Mouse (Mus musculus) kidney, postnatal 0 days (tissue): ENCODE data around the gene Galk1. TPM values are rescaled to one million over a fixed set of nuclear protein-coding genes. Genes with fewer than 3 reads are reported as not detected.

Source experiments
- ATAC-seq: fragments of 200-750 bp; cut with Nextera tagmentation; replicated peaks from 2 replicates; pipeline ENCODE4 v1.8.0; 2017; ENCODE audit warnings: low read depth, moderate number of reproducible peaks, moderate TSS enrichment, moderate library complexity; ENCODE audit not compliant: low FRiP score
- DNase-seq: peaks from one replicate; pipeline ENCODE4 v3.0.0-alpha.2; 2016; ENCODE audit warnings: low spot score
- H3K27ac ChIP-seq: fragments of 300-500 bp; sonication (generic); 2 replicates; pipeline ENCODE4 v1.5.1; 2014; ENCODE audit warnings: mild to moderate bottlenecking
- H3K27me3 ChIP-seq: fragments of 300-500 bp; sonication (generic); 2 replicates; pipeline ENCODE4 v1.6.1; 2014; ENCODE audit warnings: low read length, mixed read lengths; ENCODE audit not compliant: insufficient read depth
- H3K36me3 ChIP-seq: fragments of 300-500 bp; sonication (generic); 2 replicates; pipeline ENCODE4 v1.6.1; 2014; ENCODE audit warnings: low read length, mixed read lengths; ENCODE audit not compliant: insufficient read depth
- H3K4me1 ChIP-seq: fragments of 300-500 bp; sonication (generic); replicated peaks from 2 replicates; pipeline ENCODE4 v1.6.1; 2014; ENCODE audit warnings: antibody characterized with exemption, low read length, mixed read lengths; ENCODE audit not compliant: insufficient read depth
- H3K4me2 ChIP-seq: fragments of 300-500 bp; sonication (generic); 2 replicates; pipeline ENCODE4 v1.6.1; 2014; ENCODE audit warnings: mild to moderate bottlenecking, low read length, moderate library complexity, mixed read lengths
- H3K4me3 ChIP-seq: fragments of 300-500 bp; sonication (generic); replicated peaks from 2 replicates; pipeline ENCODE4 v1.5.1; 2014; ENCODE audit warnings: low read depth, low read length
- H3K9ac ChIP-seq: fragments of 300-500 bp; sonication (generic); 2 replicates; pipeline ENCODE4 v1.6.1; 2014; ENCODE audit warnings: low read depth, low read length
- H3K9me3 ChIP-seq: fragments of 300-500 bp; sonication (generic); replicated peaks from 2 replicates; pipeline ENCODE4 v1.6.1; 2016; ENCODE audit warnings: low read length, inconsistent platforms, mixed read lengths
- CTCF ChIP-seq: IDR thresholded peaks from 2 replicates; pipeline ENCODE4 v1.5.1; 2016; ENCODE audit warnings: antibody characterized with exemption, low read depth, mild to moderate bottlenecking, moderate library complexity
- WGBS: fragments of 180-500 bp; shearing (Covaris S2); extraction: QIAGEN DNeasy Blood & Tissue Kit; methylation state at CpG from one replicate; pipeline ENCODE4 v1.1.7; 2014; 5-methylcytosine and 5-hydroxymethylcytosine counted together
- polyA plus RNA-seq: library from polyadenylated mRNA; unstranded; fragments of >200 nt; fragmentation: Nextera tagmentation; extraction: Ambion mirVana; gene quantifications from 2 replicates; pipeline ENCODE4 v1.2.1, GENCODE M21; 2015

The Galk1 gene
- polyA plus RNA-seq, 1 experiment from 2014 or later, result 149 TPM

GRCm38 (mm10) chr11:116057237-116057881 is 44.8 kb upstream of the Galk1 start:
- no peak for TF ChIP-seq CTCF
- no peaks in the 10 kb centered on the region for H3K9me3 ChIP-seq
- no peaks in the 10 kb centered on the region for H3K4me1 ChIP-seq
- H3K36me3 ChIP-seq, result peaks cover 85% of the 10 kb centered on the region
- WGBS, result 82% methylated on average over 4 of the region's 4 CpGs
- no peak overlapping the region for H3K4me2 ChIP-seq
- no peak for DNase-seq
- H3K9ac ChIP-seq, result no peak overlapping the region
- no peak for ATAC-seq
- no peak overlapping the region for H3K4me3 ChIP-seq
- H3K27me3 ChIP-seq, result no peaks in the 10 kb centered on the region
- H3K27ac ChIP-seq, result no peak overlapping the region

DNA sequence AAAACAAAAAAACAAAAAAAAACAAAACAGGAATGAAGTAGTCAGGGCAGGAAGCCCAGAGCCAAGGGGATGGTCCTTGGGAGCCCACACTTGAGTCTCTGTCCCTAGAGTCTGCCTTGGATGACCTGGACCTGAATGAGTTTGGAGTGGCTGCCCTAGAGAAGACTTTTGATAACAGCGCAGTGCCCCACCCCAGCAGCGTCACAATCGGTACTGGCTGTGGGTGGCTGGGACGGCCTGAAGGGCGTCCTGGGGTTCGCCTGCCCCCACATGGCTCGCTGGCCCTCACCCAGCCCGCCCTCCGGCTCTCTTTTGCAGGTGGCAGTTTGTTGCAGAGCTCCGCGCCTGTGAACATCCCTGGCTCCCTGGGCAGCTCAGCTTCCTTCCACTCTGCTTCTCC is 43.4 kb upstream of the Galk1 start:
- no peak overlapping the region for H3K4me2 ChIP-seq
- H3K9ac ChIP-seq, result no peak overlapping the region
- no peaks in the 10 kb centered on the region for H3K27me3 ChIP-seq
- H3K4me1 ChIP-seq, result no peaks in the 10 kb centered on the region
- 93% methylated on average over 10 of the region's 11 CpGs for WGBS
- peaks cover 81% of the 10 kb centered on the region for H3K36me3 ChIP-seq
- ATAC-seq (no peak), DNase-seq (no peak)
- H3K4me3 ChIP-seq, result no peak overlapping the region
- TF ChIP-seq CTCF, result no peak
- H3K9me3 ChIP-seq, result no peaks in the 10 kb centered on the region
- H3K27ac ChIP-seq, result no peak overlapping the region

DNA sequence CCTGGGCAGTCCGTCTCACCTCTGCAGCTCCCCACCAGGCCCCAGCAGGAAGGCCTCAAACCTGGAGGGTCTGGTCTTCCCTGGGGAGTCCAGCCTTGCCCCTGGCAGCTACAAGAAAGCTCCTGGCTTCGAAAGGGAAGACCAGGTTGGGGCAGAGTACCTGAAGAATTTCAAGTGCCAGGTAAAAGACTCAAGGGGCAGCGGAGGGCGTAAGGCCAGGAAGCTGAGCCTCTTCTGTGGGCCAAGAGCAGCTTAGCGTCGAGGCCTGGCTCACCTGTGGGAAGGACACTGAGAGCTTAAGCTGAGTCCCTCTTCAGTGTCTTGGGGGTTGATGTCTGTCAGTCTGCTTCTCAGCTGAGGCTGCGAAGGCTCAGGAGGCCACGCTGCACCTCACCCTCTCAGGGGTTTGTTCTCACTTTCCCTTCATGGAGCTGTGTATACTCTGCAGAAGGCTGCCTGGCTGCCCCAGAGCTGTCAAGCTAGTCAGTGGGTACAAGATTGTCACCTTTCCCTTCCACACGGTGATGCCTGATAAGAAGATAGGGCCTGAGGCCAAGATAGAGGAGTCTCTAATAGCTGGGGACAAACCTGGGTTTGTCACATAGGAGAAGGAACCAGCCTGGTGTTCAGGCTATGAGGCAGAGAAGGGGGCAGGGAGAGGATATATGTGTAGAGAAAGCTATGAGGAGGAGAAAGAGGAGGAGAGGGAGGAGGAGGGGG is 41.2 kb upstream of the Galk1 start:
- ATAC-seq (no peak), DNase-seq (no peak)
- peaks cover 88% of the 10 kb centered on the region for H3K36me3 ChIP-seq
- H3K27ac ChIP-seq, result no peak overlapping the region
- H3K4me3 ChIP-seq, result no peak overlapping the region
- H3K9me3 ChIP-seq, result no peaks in the 10 kb centered on the region
- WGBS, result 93% methylated on average over 9 of the region's 9 CpGs
- H3K4me1 ChIP-seq, result no peaks in the 10 kb centered on the region
- no peaks in the 10 kb centered on the region for H3K27me3 ChIP-seq
- H3K4me2 ChIP-seq, result no peak overlapping the region
- TF ChIP-seq CTCF, result no peak
- no peak overlapping the region for H3K9ac ChIP-seq

GRCm38 (mm10) chr11:116050196-116050595 is 37.7 kb upstream of the Galk1 start:
- Histone ChIP-seq H3K9me3 (no peaks in the 10 kb centered on the region), H3K9ac (no peak overlapping the region), H3K27me3 (no peaks in the 10 kb centered on the region), H3K36me3 (peaks cover 74% of the 10 kb centered on the region), H3K27ac (no peak overlapping the region), H3K4me1 (no peaks in the 10 kb centered on the region), H3K4me2 (no peak overlapping the region), H3K4me3 (no peak overlapping the region)
- WGBS, result 82% methylated on average over 4 of the region's 4 CpGs
- DNase-seq (no peak), ATAC-seq (no peak)
- TF ChIP-seq CTCF, result no peak

GRCm38 (mm10) chr11:116049610-116050009 is 37.1 kb upstream of the Galk1 start:
- H3K4me2 ChIP-seq, result no peak overlapping the region
- no peak overlapping the region for H3K4me3 ChIP-seq
- H3K4me1 ChIP-seq, result no peaks in the 10 kb centered on the region
- ATAC-seq (no peak), DNase-seq (no peak)
- no peaks in the 10 kb centered on the region for H3K27me3 ChIP-seq
- H3K36me3 ChIP-seq, result peaks cover 69% of the 10 kb centered on the region
- H3K9ac ChIP-seq, result no peak overlapping the region
- 82% methylated on average over 2 of the region's 2 CpGs for WGBS
- H3K27ac ChIP-seq, result no peak overlapping the region
- H3K9me3 ChIP-seq, result no peaks in the 10 kb centered on the region
- TF ChIP-seq CTCF, result no peak

GRCm38 (mm10) chr11:116045173-116045572 is 32.7 kb upstream of the Galk1 start:
- Histone ChIP-seq H3K4me3 (no peak overlapping the region), H3K9me3 (no peaks in the 10 kb centered on the region), H3K9ac (no peak overlapping the region), H3K4me1 (no peaks in the 10 kb centered on the region), H3K27me3 (no peaks in the 10 kb centered on the region), H3K36me3 (peaks cover 42% of the 10 kb centered on the region; the same call in 1 of the 2 replicates), H3K27ac (no peak overlapping the region), H3K4me2 (no peak overlapping the region)
- no peak for TF ChIP-seq CTCF
- DNase-seq (no peak), ATAC-seq (no peak)
- 93% methylated on average over 6 of the region's 6 CpGs for WGBS
